Mouse (Mus musculus): Measurements from ENCODE around the gene Slc25a15. TPM values are rescaled to one million over a fixed set of nuclear protein-coding genes. Genes with fewer than 3 reads are reported as not detected.

Slc25a15 gene
- polyA plus RNA-seq, 1 experiment from 2014 or later: 14.2 TPM

Other genes starting within 250 kb of the Slc25a15 start
- 8.1 and 8.8 TPM in 2 replicates for gene Nek3, start 232.2 kb downstream of the Slc25a15 start, polyA plus RNA-seq (2016; fragmentation: Nextera tagmentation; extraction: Ambion mirVana)
- gene Ckap2, start 212.8 kb downstream of the Slc25a15 start, polyA plus RNA-seq (2016; fragmentation: Nextera tagmentation; extraction: Ambion mirVana): 37.5 and 47.1 TPM in 2 replicates
- 39.2 and 42.7 TPM in 2 replicates for gene Vps36, start 205.8 kb downstream of the Slc25a15 start, polyA plus RNA-seq (2016; fragmentation: Nextera tagmentation; extraction: Ambion mirVana)
- gene Thsd1, start 171.3 kb downstream of the Slc25a15 start, polyA plus RNA-seq (2016; fragmentation: Nextera tagmentation; extraction: Ambion mirVana): 10.8 and 11.5 TPM in 2 replicates
- not detected in 2 replicates for gene Tpte, start 115.2 kb downstream of the Slc25a15 start, polyA plus RNA-seq (2016; fragmentation: Nextera tagmentation; extraction: Ambion mirVana)
- 36.4 and 42.1 TPM in 2 replicates for gene Mrps31, start 12.8 kb upstream of the Slc25a15 start, polyA plus RNA-seq (2016; fragmentation: Nextera tagmentation; extraction: Ambion mirVana)

Data from neural tube, embryonic 12.5 days (tissue).